Mouse (Mus musculus): Measurements from ENCODE around the gene Kansl1.

GRCm38 (mm10) chr11:104510606-104511005 is 41.9 kb upstream of the Kansl1 start:
- no peak for TF ChIP-seq CTCF (IDR thresholded peaks at IDR 0.05; ENCODE audit: insufficient read depth, low read depth, low read length)
- TF ChIP-seq POLR2A (IDR thresholded peaks at IDR 0.05; ENCODE audit: insufficient read depth, low read depth, low read length), result no peak
